Mouse (Mus musculus): ENCODE measurements around the gene Fut2.

Fut2 gene

GRCm38 (mm10) chr7:45638623-45639401 is 27.4 kb downstream of the Fut2 start:
- peak; percentile 86 to 88 for DNase-seq (ENCODE audit: low spot score in 2 of 2)

GRCm38 (mm10) chr7:45637710-45638109 is 28.5 kb downstream of the Fut2 start:
- no peak for DNase-seq (ENCODE audit: low spot score in 2 of 2)

GRCm38 (mm10) chr7:45635711-45636688 is 30.2 kb downstream of the Fut2 start:
- no peak for DNase-seq (ENCODE audit: low spot score in 2 of 2)

GRCm38 (mm10) chr7:45634946-45635681 is 31.1 kb downstream of the Fut2 start:
- DNase-seq (ENCODE audit: low spot score in 2 of 2): no peak

- DNase-seq (ENCODE audit: low spot score in 2 of 2): no peak
Observed at GRCm38 (mm10) chr7:45632499-45632898, 33.7 kb downstream of the Fut2 start.

GRCm38 (mm10) chr7:45630064-45630907 is 35.9 kb downstream of the Fut2 start:
- no peak for DNase-seq (ENCODE audit: low spot score in 2 of 2)

GRCm38 (mm10) chr7:45628364-45629294 is 37.6 kb downstream of the Fut2 start:
- peak; percentile 42 to 64 for DNase-seq (ENCODE audit: low spot score in 2 of 2)

- DNase-seq (ENCODE audit: low spot score in 2 of 2): no peak
Observed at GRCm38 (mm10) chr7:45627261-45627660, 38.9 kb downstream of the Fut2 start, which contains the start of gene Rasip1. Gene Rasip1, plus strand, starts transcription at chr7:45627488.

GRCm38 (mm10) chr7:45626571-45627076 is 39.6 kb downstream of the Fut2 start:
- no peak for DNase-seq (ENCODE audit: low spot score in 2 of 2)

- no peak for DNase-seq (ENCODE audit: low spot score in 2 of 2)
Observed at GRCm38 (mm10) chr7:45625481-45625880, 40.7 kb downstream of the Fut2 start.

- DNase-seq (ENCODE audit: low spot score in 2 of 2): no peak
Observed at GRCm38 (mm10) chr7:45624718-45625117, 41.5 kb downstream of the Fut2 start.

- DNase-seq (ENCODE audit: low spot score in 2 of 2): no peak
Observed at GRCm38 (mm10) chr7:45623507-45623906, 42.7 kb downstream of the Fut2 start.

GRCm38 (mm10) chr7:45621443-45621842 is 44.8 kb downstream of the Fut2 start, which contains the start of gene Izumo1:
Gene Izumo1, plus strand, starts transcription at chr7:45621811.
- DNase-seq (ENCODE audit: low spot score in 2 of 2): no peak

GRCm38 (mm10) chr7:45619592-45619991 is 46.6 kb downstream of the Fut2 start:
- no peak for DNase-seq (ENCODE audit: low spot score in 2 of 2)

- no peak for DNase-seq (ENCODE audit: low spot score in 2 of 2)
Observed at GRCm38 (mm10) chr7:45618316-45618715, 47.9 kb downstream of the Fut2 start.

GRCm38 (mm10) chr7:45617042-45617695 is 49.0 kb downstream of the Fut2 start, which contains the start of gene Fut1:
Gene Fut1, plus strand, starts transcription at chr7:45617289.
- DNase-seq (ENCODE audit: low spot score in 2 of 2): no peak

GRCm38 (mm10) chr7:45616277-45616676 is 49.9 kb downstream of the Fut2 start:
- DNase-seq (ENCODE audit: low spot score in 2 of 2): no peak

- no peak for DNase-seq (ENCODE audit: low spot score in 2 of 2)
Observed at GRCm38 (mm10) chr7:45609511-45609910, 56.7 kb downstream of the Fut2 start.
